Mouse (Mus musculus): Measurements from ENCODE around the gene Psenen.
A peak's percentile ranks its signal among the peaks of the same experiment; 100 is the strongest.

Psenen gene

DNA sequence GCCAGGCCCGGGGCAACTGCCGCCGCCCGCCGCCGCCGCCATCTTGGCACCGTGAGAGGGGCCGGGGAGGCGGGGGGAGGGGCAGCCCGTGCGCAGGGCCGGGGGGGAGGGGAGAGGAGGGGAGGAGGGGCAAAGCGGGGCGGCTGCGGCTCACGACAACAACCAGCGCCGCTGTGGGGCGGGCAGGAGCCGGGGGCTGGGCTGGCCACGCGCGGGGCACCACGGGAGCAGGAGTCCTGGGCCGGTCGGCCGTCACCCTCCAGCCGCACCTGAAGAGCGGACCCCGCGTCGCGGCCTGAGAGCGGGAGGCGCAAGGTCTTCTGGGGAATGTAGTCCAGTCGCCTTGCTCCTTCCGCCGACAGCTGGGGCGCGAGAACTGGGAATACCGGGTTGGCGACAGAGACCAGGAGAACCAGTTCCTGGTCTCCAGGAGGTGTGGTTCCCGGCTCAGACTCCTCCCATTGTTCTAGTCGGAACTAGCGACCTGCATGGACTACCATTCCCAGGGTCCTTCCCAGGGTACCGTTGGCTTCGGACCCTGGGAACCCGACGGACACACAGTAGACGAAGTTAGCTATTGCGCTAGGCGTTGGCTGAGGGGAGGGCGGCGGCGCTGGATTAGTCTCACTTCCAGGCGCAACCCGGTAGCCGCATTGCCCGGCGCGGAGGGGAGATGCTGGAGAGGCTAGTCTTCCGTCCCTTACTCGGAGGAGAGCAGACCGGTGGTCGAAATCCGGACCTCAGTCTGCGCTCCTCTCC is 25.4 kb upstream of the Psenen start, which contains the start of gene Kmt2b:
Gene Kmt2b, minus strand, starts transcription at position 51 of the 759 bp plus-strand sequence.
- peak; percentile 98 for DNase-seq (ENCODE audit: low spot score)

- peak; percentile 66 for DNase-seq (ENCODE audit: low spot score)
Measured at GRCm38 (mm10) chr7:30587842-30588667, 24.6 kb upstream of the Psenen start.

- DNase-seq (ENCODE audit: low spot score): no peak
Measured at GRCm38 (mm10) chr7:30586455-30587020, 23.1 kb upstream of the Psenen start.

DNA sequence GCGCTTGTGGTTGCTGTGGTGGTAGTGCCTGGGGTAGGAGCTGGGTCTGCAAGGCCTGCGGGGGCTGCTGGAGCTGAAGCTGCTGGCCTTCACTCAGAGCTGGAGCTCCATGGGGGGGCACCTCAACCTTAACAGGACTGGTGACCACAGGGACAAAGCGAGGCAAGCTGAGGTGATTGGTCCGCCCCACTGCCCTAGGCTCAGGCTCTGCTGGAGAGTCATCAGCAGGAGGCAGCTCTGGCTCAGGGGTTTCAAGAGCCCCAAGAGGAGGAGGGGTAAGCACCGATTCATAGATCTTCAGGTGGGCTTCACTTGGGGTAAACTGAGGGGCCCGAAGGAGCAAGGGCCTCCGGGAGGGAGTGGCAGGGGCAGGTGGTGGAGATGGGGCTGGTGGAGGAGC is 21.7 kb upstream of the Psenen start:
- no peak for DNase-seq (ENCODE audit: low spot score)

DNA sequence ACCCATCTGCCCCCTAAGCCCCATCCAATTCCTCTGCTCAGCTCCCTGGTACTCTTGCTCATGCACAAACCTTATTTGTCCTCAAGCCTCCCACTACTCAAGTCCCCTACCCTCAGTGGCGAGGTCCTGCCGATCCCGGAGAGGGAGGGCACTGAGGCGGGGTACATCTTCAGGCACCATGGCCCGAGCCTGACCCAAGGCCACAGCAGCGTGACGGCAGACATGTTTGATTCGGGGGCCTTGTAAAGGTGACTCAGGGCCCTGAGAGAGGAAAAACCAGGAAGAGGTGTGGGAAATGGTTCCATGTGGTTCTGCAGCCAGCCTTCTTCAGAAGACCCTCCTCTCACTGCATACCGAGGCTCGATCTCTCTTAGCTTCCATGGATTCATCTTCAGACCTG is 20.9 kb upstream of the Psenen start:
- DNase-seq (ENCODE audit: low spot score): no peak

- DNase-seq (ENCODE audit: low spot score): no peak
Measured at GRCm38 (mm10) chr7:30581547-30581946, 18.1 kb upstream of the Psenen start.

- DNase-seq (ENCODE audit: low spot score): no peak
Measured at GRCm38 (mm10) chr7:30579950-30580349, 16.5 kb upstream of the Psenen start.

DNA sequence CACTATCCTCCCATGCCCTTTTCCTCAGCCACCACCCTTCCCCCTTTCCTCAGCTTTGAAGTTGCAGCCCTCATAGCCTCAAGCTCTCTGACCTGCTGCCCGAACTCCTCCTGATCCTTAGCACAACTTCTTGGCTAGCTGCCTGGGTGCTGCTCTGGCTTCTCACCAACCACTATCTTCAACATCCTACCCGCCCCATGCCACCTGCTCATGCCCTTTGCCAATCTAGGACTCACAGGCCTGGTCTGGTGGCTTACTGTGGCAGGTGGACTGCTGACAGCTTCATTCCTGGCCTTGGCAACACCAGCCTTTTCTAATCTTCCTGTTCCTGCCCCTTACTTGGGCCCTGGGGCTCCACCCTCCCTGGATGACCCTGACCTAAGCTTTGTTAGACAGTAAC is 9.5 kb upstream of the Psenen start:
- no peak for DNase-seq (ENCODE audit: low spot score)

DNA sequence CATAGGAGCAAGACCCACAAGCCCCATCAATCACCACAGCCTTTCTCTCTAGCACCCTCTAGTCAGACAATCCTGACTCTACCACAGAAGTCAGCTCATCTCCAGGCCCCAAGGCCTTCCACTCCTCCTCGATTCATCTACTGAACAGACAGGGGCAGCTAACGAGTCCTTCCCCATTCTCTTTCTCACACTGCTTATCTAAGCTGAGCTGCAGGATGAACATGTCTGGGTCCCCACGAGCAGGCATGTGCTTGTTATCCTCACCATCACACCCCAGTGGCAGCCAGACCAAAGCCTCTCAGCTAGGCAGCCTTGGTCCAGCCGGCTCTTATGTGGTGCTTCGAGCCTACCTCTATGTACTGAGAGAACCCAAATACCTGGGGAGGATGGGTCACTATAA is 9.0 kb upstream of the Psenen start:
- DNase-seq (ENCODE audit: low spot score): no peak

DNA sequence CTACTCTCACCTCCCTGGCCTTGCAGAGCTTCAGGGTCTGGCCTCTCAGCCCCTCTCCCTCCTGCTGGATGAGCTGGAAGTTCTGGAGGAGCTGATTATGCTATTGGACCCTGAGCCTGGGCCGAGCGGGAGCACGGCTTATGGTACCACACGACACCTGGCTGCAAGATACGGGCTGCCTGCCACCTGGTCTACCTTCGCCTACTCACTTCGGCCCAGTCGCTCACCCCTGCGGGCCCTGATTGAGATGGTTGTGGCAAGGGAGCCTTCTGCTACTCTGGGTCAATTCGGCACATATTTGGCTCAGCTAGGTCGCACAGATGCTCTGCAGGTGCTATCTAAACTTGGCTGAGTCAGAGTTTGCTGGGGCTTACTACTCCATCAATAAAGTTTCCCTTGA is 4.1 kb upstream of the Psenen start:
- no peak for DNase-seq (ENCODE audit: low spot score)

GRCm38 (mm10) chr7:30566033-30566432 is 2.6 kb upstream of the Psenen start:
- no peak for DNase-seq (ENCODE audit: low spot score)

GRCm38 (mm10) chr7:30564970-30565571 is 1.6 kb upstream of the Psenen start, which contains the start of gene Igflr1:
TSS of gene Igflr1 (plus strand) at chr7:30565427.
- DNase-seq (ENCODE audit: low spot score): no peak

GRCm38 (mm10) chr7:30563906-30564280 is 466 bp upstream of the Psenen start:
- DNase-seq (ENCODE audit: low spot score): no peak

- DNase-seq (ENCODE audit: low spot score): no peak
Measured at GRCm38 (mm10) chr7:30562526-30563116, 806 bp downstream of the Psenen start.

GRCm38 (mm10) chr7:30560296-30560695 is 3.1 kb downstream of the Psenen start:
- no peak for DNase-seq (ENCODE audit: low spot score)

DNA sequence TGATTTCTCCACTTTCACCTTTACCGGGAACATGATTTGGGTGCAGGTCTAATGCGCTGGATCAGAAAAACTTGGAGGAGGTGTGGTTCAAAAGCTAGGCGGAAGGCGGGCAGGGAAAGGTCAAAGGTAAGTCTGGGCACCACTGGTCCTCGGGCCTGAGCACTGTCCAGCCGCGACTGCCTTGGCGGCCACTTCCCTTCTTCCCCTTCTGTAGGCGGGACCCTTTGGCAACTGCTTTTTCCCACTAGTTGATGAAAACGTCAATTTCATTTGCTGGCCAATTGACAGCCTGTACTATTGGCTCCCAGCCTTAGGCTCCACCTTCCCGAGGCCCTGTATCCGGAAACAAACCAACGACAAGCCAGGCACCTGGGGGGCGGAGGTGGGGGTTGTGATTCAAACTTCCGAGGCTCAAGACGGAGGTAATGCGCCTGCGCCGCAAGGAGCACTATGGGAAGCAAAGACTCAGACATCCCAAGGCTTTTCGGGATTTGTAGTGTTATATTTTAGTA is 3.9 kb downstream of the Psenen start, which contains the start of gene Lin37:
Gene Lin37, minus strand, starts transcription at position 396 of the 512 bp plus-strand sequence.
- DNase-seq (ENCODE audit: low spot score): peak; percentile 98

- DNase-seq (ENCODE audit: low spot score): no peak
Measured at GRCm38 (mm10) chr7:30558656-30559442, 4.6 kb downstream of the Psenen start.

DNA sequence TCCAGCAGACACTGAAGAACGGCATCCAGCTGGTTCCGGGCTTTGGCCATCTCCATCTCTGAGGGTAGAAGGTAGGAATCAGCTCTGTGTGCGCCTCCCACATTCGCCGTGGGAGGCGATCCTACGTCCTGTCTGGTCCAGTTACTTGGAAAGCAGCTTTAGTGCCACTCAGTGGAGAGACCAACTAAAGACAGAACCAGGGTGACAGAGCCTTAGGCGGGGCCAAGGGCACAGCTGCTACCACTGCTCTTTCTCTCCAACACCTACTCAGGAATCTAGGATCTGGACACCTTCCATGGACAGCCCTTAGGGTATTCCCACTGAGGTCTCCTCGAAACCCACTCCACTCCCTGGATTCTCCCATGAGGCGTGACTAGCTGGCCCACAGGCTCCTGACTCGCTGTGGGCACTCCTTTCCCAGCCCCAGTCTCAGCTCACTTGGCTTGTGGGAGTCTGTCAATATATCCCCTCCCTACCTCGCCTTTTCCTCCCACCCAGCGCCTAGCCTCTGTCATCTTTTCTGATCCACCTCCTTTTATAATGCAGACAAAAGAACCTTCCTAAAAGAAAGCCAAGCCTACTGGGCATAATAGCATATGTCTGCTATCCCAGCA is 5.4 kb downstream of the Psenen start:
- DNase-seq (ENCODE audit: low spot score): no peak

- no peak for DNase-seq (ENCODE audit: low spot score)
Measured at GRCm38 (mm10) chr7:30556894-30557536, 6.4 kb downstream of the Psenen start.
